Mouse (Mus musculus) B cell, adult 67 days (primary cell): ENCODE measurements around the gene Fcna. TPM values are rescaled to one million over a fixed set of nuclear protein-coding genes. Genes with fewer than 3 reads are reported as not detected.

Experiments
- total RNA-seq, 2 experiments: library from RNA; stranded (reverse); gene quantifications; 4 replicates each; pipeline ENCODE4 v1.2.4; 2023

Gene Fcna
- 1 to 10 TPM in 1 of 2 experiments, under 1 TPM in 1; 0.68 to 5.9 TPM for total RNA-seq

DNA sequence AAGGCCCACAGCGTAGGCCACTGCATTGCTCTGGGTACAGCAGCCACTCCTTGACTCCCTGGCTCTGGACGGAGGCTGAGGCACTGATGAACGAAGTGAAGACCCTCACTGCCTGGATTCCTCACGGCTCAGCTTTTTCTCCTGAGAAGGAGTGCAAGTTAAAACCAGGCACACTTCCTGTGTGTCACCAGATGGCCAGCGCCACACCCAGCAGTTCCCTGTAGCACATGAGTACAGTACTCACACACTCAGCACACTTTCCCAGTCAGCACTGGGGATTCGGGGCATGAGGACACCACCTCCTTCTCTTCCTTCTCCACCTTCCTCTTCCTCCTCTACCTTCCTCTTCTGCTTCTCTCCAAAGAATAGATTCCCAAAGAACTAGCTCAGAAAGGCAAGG is at the start of gene Fcna:
Fcna (minus strand) TSS at position 220 of the 400 bp plus-strand sequence.

DNA sequence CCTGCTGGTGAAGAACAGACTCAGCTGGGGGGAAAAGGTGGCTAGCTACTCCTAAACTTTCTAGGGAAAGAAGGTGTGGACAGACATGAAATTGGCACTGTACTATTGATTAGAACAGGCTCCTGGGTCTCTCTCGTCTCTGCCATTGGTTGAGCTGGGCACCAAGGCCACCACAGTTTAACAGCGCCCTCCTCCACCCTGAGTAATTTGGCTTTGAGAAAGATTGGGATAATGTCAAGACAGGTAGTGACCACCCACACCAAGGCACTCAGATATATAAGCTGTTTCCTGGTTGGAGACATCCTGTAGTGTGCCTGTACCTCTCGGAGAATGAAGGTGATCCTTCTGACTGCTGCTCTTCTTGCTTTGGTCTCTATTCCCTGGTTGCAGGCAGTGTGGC is 48.7 kb upstream of the Fcna start, which contains the start of gene Lcn6:
Lcn6 (plus strand) TSS at position 301 of the 400 bp plus-strand sequence.

DNA sequence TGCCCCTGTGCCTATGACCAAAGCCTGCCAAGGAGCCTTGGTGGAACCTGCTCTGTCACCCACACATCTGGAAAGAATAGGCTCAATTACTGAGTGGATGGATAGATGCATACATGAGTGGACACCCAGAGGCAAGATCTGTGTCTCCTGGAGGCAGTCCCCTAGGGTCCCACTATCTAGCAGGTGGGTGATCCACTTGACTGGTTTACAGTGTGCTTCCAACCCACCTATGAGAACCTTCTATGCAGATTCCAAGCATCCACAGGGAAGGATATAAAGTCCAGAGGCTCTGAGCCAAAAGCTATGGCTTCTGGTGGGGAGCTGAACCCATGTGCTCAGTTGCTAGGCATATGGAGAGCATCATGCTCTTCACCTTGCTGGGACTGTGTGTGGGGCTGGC is 29.8 kb upstream of the Fcna start, which contains the start of gene Lcn5:
Lcn5 (plus strand) TSS at position 301 of the 400 bp plus-strand sequence.

DNA sequence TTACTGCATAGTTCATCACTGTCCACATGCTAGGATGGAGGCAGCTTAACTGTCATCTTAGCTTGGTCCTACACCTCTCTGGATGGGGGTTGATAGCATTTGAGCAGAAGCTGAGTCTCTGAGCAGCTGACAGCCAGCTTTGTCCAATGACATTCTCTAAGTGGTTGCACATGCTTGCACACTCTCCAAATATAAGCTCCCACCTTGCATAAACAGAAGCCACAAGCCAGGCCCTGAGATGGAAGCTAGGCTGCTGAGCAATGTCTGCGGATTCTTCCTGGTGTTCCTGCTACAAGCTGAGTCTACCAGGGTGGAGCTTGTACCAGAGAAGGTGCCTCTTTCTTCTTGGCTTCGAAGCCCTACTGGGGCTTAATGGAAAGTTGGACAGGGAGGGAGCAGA is 25.1 kb upstream of the Fcna start, which contains the start of gene Lcn8:
Lcn8 (plus strand) TSS at position 219 of the 400 bp plus-strand sequence.

DNA sequence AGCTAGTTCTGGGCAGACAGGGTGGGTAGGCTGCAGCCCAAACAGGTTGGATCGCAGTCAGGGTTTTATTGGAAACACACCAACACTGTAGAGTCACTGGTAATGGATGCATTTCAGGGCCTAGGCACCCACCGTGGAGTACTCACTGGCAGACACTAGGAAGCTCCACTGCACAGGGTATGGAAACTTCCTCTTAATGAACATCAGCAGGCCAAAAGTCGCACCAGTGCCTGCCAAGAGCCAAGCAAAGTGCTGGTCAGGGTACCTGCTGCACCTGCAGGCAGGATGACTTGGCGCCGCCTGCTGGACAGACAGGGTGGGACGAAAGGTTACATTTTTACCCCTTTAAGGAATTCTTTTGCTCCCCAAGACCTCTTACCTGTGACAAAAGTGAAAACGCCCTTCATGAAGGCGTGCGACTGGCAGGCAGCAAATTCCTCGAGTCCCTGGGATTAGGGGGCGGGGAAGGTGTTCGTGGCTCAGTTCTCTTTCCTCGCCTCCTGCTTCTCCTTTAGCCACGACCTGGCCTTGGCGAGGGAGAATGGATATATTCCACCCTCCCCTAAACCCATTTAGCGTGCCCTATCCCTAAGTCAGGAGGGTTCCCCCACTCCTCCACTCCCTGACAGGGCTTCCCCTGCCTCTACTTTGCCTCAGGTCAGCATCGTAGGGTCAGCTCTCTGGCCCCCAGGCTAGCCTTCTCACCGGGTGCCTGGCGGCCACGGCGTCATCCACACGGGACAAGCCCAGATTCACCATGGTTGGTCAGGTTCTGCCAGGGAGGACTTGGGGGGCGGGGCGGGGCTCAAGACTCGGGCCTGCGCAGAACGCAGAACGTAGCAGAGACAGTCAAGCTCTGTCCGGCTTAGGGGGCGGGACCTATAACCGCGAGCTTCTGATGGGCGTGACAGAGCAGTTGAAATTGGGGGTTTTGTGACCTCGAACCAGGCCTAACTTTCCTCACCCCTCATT is 6.3 kb downstream of the Fcna start, which contains the start of gene Tmem141:
Tmem141 (minus strand) TSS at position 777 of the 972 bp plus-strand sequence.

DNA sequence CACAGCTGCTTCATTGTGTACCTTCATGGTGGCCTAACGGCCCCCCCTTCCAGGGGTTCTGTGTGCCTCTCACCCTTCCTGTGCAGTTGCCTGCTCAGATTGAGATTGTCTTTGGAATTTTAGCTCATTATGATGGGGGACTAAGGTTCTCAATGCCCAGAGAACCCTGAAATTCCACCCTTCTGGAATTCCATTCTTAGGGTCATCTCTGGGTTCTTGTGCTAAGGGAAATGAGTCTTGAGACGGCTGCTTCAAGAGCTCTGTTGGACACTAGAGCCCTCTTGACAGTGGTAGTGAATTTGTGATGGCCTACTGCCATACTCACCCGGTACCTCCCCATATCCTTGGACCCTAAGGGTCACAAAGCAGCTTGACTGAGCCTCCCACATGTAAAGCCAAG is 10.3 kb downstream of the Fcna start, which contains the start of gene Ccdc183:
Ccdc183 (minus strand) TSS at position 101 of the 400 bp plus-strand sequence.

DNA sequence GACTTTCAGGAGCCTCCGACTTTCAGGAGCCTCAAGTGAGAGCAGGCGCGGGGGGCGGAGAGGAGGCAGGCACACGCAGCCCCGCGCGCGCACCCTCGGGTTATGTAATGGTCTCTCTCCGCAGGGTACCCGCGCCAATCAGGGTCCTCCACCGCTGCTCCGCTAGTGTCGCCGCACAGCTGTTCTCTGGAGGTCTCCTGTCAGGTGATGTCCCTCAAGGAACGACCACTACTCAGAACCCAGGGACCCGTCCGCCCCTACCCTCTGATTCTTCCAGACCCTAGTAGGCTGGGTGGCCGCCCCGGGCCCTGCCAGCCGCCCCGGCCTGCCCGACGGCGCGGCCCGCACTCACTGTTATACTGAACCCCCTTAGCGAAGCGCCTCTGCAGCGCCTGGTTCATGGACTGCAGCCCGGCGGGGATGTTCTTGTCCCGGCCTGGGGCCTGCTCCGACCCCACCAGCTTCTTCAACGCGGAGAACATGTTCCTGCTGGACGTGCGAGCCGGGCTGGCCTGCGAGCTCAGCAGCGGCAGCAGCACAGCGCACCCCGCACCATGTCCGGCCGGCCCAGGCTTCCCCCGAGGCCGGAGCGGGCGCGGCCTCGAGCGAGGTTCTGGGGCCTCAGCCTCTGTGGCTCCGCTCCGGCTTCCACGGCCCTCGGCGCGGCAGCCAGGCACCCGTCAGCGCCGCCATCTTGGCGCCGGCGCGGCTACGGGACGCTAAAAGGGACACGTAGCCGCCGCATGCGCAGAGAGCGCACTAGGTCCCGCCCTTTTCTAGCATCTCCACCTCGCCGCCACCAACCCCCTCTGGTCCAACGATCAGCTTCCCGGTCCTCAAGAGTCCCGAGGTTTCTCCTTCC is 19.8 kb downstream of the Fcna start, which contains the start of gene Rabl6:
Rabl6 (minus strand) TSS at position 761 of the 862 bp plus-strand sequence.

DNA sequence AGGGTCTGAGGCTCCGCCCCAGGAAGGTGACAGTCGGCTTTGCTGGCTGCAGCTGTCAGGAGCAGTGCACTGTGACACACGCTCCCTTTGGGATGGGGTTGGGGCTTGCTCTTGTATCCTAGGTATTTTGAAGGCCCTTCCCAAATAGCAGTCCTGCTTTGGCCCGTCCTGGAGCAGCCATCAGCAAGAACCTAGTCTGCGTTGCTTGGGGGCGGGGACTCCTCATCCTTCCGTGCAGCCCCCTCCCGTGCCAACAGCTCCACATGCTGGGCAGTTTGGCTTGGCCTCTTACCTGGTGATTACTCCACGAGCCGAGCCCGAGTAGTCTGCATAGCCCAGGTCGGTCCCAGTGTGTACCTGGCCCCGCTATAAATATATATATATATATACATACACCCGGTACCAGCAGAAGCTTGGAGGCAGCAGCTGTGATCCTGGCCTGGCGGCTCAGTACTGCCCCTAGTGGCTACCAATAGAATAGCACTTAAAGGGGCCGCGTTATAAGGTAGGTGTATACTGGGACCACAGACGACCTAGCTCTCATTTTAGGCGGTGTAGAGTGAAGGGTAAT is 46.5 kb downstream of the Fcna start, which contains the start of gene Ajm1:
Ajm1 (minus strand) TSS at position 464 of the 571 bp plus-strand sequence.

Other genes with a start within 250 kb of the Fcna start
- not detected for gene Entpd2, start 232.2 kb downstream of the Fcna start, total RNA-seq
- not detected for gene Npdc1, start 228.7 kb downstream of the Fcna start, total RNA-seq
- not detected for gene Fut7, start 204.8 kb downstream of the Fcna start, total RNA-seq
- gene Abca2, start 199.3 kb downstream of the Fcna start, total RNA-seq = 10 to 100 TPM; 48.1 to 52.4 TPM
- gene Clic3, start 171.2 kb downstream of the Fcna start, total RNA-seq = not detected
- 10 to 100 TPM; 90.9 to 100.0 TPM for gene Paxx, start 166.9 kb downstream of the Fcna start, total RNA-seq
- gene Ptgds, start 158.0 kb downstream of the Fcna start, total RNA-seq = not detected
- gene Lcn12, start 134.1 kb downstream of the Fcna start, total RNA-seq = not detected
- gene Fbxw5, start 127.3 kb downstream of the Fcna start, total RNA-seq = 10 to 100 TPM; 72.0 to 74.1 TPM
- under 1 TPM in 1 of 2 experiments, not detected in 1; 0.93 TPM for gene C8g, start 126.3 kb downstream of the Fcna start, total RNA-seq
- 10 to 100 TPM; 59.2 to 66.5 TPM for gene Traf2, start 81.1 kb downstream of the Fcna start, total RNA-seq
- gene Edf1, start 70.2 kb downstream of the Fcna start, total RNA-seq = 100 to 1,000 TPM; 109 to 136 TPM
- 1 to 10 TPM; 1.2 to 3.0 TPM for gene Mamdc4, start 53.2 kb downstream of the Fcna start, total RNA-seq
- 10 to 100 TPM; 18.3 to 19.3 TPM for gene Phpt1, start 52.8 kb downstream of the Fcna start, total RNA-seq
- under 1 TPM in 1 of 2 experiments, not detected in 1; 0.15 TPM for gene Ajm1, start 46.3 kb downstream of the Fcna start, total RNA-seq
- gene Rabl6, start 19.5 kb downstream of the Fcna start, total RNA-seq = 100 to 1,000 TPM; 100 to 112 TPM
- not detected for gene Ccdc183, start 10.4 kb downstream of the Fcna start, total RNA-seq
- gene Tmem141, start 6.0 kb downstream of the Fcna start, total RNA-seq = 1 to 10 TPM in 1 of 2 experiments, not detected in 1; 1.5 TPM
- gene Lcn8, start 25.1 kb upstream of the Fcna start, total RNA-seq = not detected
- gene Lcn5, start 29.9 kb upstream of the Fcna start, total RNA-seq = not detected
- gene Lcn6, start 48.8 kb upstream of the Fcna start, total RNA-seq = not detected
- gene Lcn10, start 54.7 kb upstream of the Fcna start, total RNA-seq = not detected
- gene Obp2a, start 72.0 kb upstream of the Fcna start, total RNA-seq = not detected
- 10 to 100 TPM; 24.7 to 28.4 TPM for gene Bmyc, start 78.7 kb upstream of the Fcna start, total RNA-seq
- gene Obp2b, start 109.0 kb upstream of the Fcna start, total RNA-seq = not detected
- not detected for gene Lcn3, start 137.5 kb upstream of the Fcna start, total RNA-seq
- not detected for gene Lcn11, start 149.0 kb upstream of the Fcna start, total RNA-seq
- gene Gm13539, start 154.2 kb upstream of the Fcna start, total RNA-seq = not detected
- gene Glt6d1, start 187.8 kb upstream of the Fcna start, total RNA-seq = not detected
- gene Lcn9, start 195.1 kb upstream of the Fcna start, total RNA-seq = not detected
- not detected for gene Sohlh1, start 219.2 kb upstream of the Fcna start, total RNA-seq
- not detected for gene Kcnt1, start 235.7 kb upstream of the Fcna start, total RNA-seq